Mouse (Mus musculus): ENCODE results near the gene Filip1l. TPM values are rescaled to one million over a fixed set of nuclear protein-coding genes. Genes with fewer than 3 reads are reported as not detected.
A peak's percentile ranks its signal among the peaks of the same experiment; 100 is the strongest.

The Filip1l gene
- total RNA-seq, 1 experiment from 2014 or later, result 20.6 TPM

- DNase-seq, result no peak
Measured at GRCm38 (mm10) chr16:57397845-57398244, 45.0 kb downstream of the Filip1l start.

- DNase-seq, result peak; percentile 85
Measured at GRCm38 (mm10) chr16:57398387-57399214, 45.7 kb downstream of the Filip1l start.

GRCm38 (mm10) chr16:57399566-57399965 lies 46.7 kb downstream of the Filip1l start:
- no peak for DNase-seq

- DNase-seq, result no peak
Measured at GRCm38 (mm10) chr16:57401702-57402101, 48.8 kb downstream of the Filip1l start.

- no peak for DNase-seq
Measured at GRCm38 (mm10) chr16:57402910-57403309, 50.0 kb downstream of the Filip1l start.

DNA sequence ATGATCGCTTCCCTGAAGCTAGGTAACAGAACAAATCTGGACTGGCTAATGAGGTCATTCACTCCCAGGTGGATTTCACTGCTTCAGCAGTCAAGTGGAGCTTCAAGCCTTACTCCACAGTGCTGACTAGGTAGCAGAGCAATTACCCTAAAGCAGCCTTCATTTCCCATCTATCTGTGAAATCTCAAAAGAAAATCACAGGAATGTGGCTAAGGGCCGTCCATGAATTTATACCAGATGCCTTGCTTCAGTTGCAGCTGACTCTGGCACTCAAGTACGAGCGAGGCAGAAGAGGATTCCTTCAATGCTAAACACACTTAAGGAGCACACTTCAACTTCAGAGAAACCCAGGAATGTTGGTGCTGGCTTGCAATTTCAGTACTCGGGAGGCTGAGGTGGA lies 50.9 kb downstream of the Filip1l start:
- DNase-seq, result no peak

GRCm38 (mm10) chr16:57412766-57413165 lies 59.9 kb downstream of the Filip1l start:
- no peak for DNase-seq

GRCm38 (mm10) chr16:57416049-57416448 lies 63.2 kb downstream of the Filip1l start:
- DNase-seq, result no peak

- no peak for DNase-seq
Measured at GRCm38 (mm10) chr16:57417017-57417416, 64.1 kb downstream of the Filip1l start.

- no peak for DNase-seq
Measured at GRCm38 (mm10) chr16:57417955-57418354, 65.1 kb downstream of the Filip1l start.

GRCm38 (mm10) chr16:57419332-57419731 lies 66.4 kb downstream of the Filip1l start:
- peak; percentile 26 for DNase-seq

- DNase-seq, result no peak
Measured at GRCm38 (mm10) chr16:57419881-57420280, 67.0 kb downstream of the Filip1l start.

GRCm38 (mm10) chr16:57420773-57421556 lies 68.1 kb downstream of the Filip1l start:
- DNase-seq, result peak; percentile 32

- DNase-seq, result no peak
Measured at GRCm38 (mm10) chr16:57421680-57422417, 69.0 kb downstream of the Filip1l start.

GRCm38 (mm10) chr16:57423001-57423800 lies 70.3 kb downstream of the Filip1l start:
- DNase-seq, result peak; percentile 44

GRCm38 (mm10) chr16:57426680-57427079 lies 73.8 kb downstream of the Filip1l start:
- no peak for DNase-seq

GRCm38 (mm10) chr16:57427516-57428285 lies 74.8 kb downstream of the Filip1l start:
- peak; percentile 73 for DNase-seq

GRCm38 (mm10) chr16:57428977-57429376 lies 76.1 kb downstream of the Filip1l start:
- DNase-seq, result no peak

DNA sequence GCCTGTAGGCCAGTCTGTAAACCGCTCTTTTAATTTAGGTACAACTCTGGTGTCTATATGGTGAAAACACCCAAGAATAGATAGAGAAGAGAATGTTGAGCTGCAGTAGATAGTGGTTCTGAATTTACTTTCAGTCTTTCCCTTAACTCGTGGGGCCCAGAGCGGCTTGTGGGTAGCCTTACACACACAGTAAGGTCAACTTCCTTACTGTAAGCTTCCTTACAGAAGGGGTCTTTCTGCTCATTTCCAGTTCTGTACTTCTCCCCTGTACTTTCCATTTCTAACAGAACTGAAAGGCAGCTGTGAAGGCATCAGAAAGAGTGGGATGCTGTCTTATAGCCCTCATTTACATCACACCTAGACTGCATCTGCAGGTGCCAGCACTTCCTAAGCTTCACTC lies 78.4 kb downstream of the Filip1l start:
- no peak for DNase-seq

GRCm38 (mm10) chr16:57433173-57433572 lies 80.3 kb downstream of the Filip1l start:
- no peak for DNase-seq

- no peak for DNase-seq
Measured at GRCm38 (mm10) chr16:57433671-57434070, 80.8 kb downstream of the Filip1l start.
